Mouse (Mus musculus) myocyte (in vitro differentiated cells): Measurements from ENCODE around the gene St6galnac1. TPM values are rescaled to one million over a fixed set of nuclear protein-coding genes. Genes with fewer than 3 reads are reported as not detected.
"Not testable (repeated sequence)": the region's sequence is repeated elsewhere in the genome, so short reads cannot be mapped to it uniquely, and the experiment has no call there.

ENCODE experiments used
- H3K27me3 ChIP-seq: one replicate; pipeline ENCODE4 v1.6.1; 2011; ENCODE audit not compliant: control insufficient read depth, insufficient read depth, insufficient read length
- H3K36me3 ChIP-seq: one replicate; pipeline ENCODE4 v1.6.1; 2011; ENCODE audit not compliant: control insufficient read depth, insufficient read depth
- H3K4me2 ChIP-seq: one replicate; pipeline ENCODE4 v1.6.1; 2011; ENCODE audit warnings: low read depth, control low read depth
- H3K4me3 ChIP-seq: one replicate; pipeline ENCODE4 v1.5.1; 2011; ENCODE audit warnings: mild to moderate bottlenecking, control low read depth, moderate library complexity
- H3K79me2 ChIP-seq: one replicate; pipeline ENCODE4 v1.6.1; 2011; ENCODE audit not compliant: control insufficient read depth, insufficient read depth
- H3ac ChIP-seq: one replicate; pipeline ENCODE4 v1.6.1; 2011; ENCODE audit not compliant: control insufficient read depth, insufficient read length
- CEBPB ChIP-seq: IDR thresholded peaks from 2 replicates; pipeline ENCODE4 v1.6.1; 2011; ENCODE audit warnings: mild to moderate bottlenecking, moderate library complexity; ENCODE audit not compliant: poor library complexity, insufficient read depth, severe bottlenecking
- E2F4 ChIP-seq: IDR thresholded peaks from one replicate; pipeline ENCODE4 v1.6.1; 2011; ENCODE audit warnings: mild to moderate bottlenecking, control low read depth, moderate library complexity; ENCODE audit not compliant: insufficient read depth
- MAX ChIP-seq: IDR thresholded peaks from one replicate; pipeline ENCODE4 v1.6.1; 2011; ENCODE audit warnings: low read depth, mild to moderate bottlenecking, control low read depth
- MYOD1 ChIP-seq, 3 experiments: IDR thresholded peaks; one replicate each; pipeline ENCODE4 v1.6.1; 2011; ENCODE audit warnings: control low read depth in 2 of 3, low read depth in 2 of 3, mild to moderate bottlenecking in 2 of 3, moderate library complexity in 1 of 3; ENCODE audit not compliant: insufficient read length in 2 of 3, control insufficient read depth in 1 of 3
- MYOG ChIP-seq, 3 experiments: IDR thresholded peaks; one replicate each; pipeline ENCODE4 v1.6.1; 2011; ENCODE audit warnings: control low read depth in 2 of 3, low read depth in 2 of 3, mild to moderate bottlenecking in 2 of 3; ENCODE audit not compliant: insufficient read length in 2 of 3, control insufficient read depth in 1 of 3, insufficient read depth in 1 of 3
- POLR2A ChIP-seq: IDR thresholded peaks from one replicate; pipeline ENCODE4 v1.6.1; 2011; ENCODE audit warnings: low read depth, mild to moderate bottlenecking, control low read depth, moderate library complexity; ENCODE audit not compliant: insufficient read length
- POLR2AphosphoS2 ChIP-seq: IDR thresholded peaks from one replicate; pipeline ENCODE4 v1.6.1; 2011; ENCODE audit warnings: low read depth, control low read depth; ENCODE audit not compliant: insufficient read length
- REST ChIP-seq: IDR thresholded peaks from one replicate; pipeline ENCODE4 v1.6.1; 2011; ENCODE audit warnings: mild to moderate bottlenecking, control low read depth, moderate library complexity; ENCODE audit not compliant: insufficient read depth, insufficient read length
- SRF ChIP-seq: IDR thresholded peaks from one replicate; pipeline ENCODE4 v1.6.1; 2011; ENCODE audit warnings: low read depth; ENCODE audit not compliant: control insufficient read depth, insufficient read length
- TCF12 ChIP-seq: IDR thresholded peaks from one replicate; pipeline ENCODE4 v1.6.1; 2011; ENCODE audit warnings: mild to moderate bottlenecking, control low read depth; ENCODE audit not compliant: poor library complexity, insufficient read depth, severe bottlenecking
- TCF3 ChIP-seq: IDR thresholded peaks from one replicate; pipeline ENCODE4 v1.6.1; 2011; ENCODE audit warnings: low read depth, control low read depth; ENCODE audit not compliant: insufficient read length
- USF1 ChIP-seq: IDR thresholded peaks from one replicate; pipeline ENCODE4 v1.6.1; 2011; ENCODE audit warnings: low read depth, mild to moderate bottlenecking, control low read depth, moderate library complexity
- polyA plus RNA-seq: library from polyadenylated mRNA; unstranded; fragments of >200 nt; fragmentation: generic; extraction: Trizol; gene quantifications from one replicate; pipeline ENCODE4 v1.2.1, GENCODE M21; 2012; ENCODE audit warnings: missing spikeins

The St6galnac1 gene
- polyA plus RNA-seq, 1 experiment: not detected

DNA sequence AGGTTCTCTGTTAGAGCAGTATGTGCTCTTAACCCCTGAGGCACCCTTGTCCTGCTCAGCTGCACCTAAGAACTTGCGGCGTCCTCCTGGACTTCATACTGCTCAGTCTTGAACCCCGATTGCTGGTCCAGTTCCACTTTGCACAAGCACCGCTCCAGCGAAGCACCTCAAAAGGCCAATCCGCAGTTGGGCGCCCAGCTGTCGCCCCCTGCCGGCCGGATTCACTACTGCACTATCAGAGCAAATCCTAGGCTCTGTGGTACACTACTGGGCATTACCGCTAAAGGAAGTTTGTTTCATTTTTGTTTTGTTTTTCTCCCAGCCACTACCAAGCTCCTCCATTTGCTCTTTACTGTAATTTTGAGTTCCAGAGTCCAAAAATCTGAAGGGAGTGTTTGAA is 36.9 kb downstream of the St6galnac1 start:
- Histone ChIP-seq H3ac (no peak overlapping the region), H3K79me2 (no peaks in the 10 kb centered on the region), H3K36me3 (no peaks in the 10 kb centered on the region), H3K4me2 (no peak overlapping the region), H3K27me3 (no peaks in the 10 kb centered on the region), H3K4me3 (no peak overlapping the region)
- TF ChIP-seq MYOG (IDR thresholded peaks at IDR 0.05; ENCODE audit: control insufficient read depth in 1 of 3, insufficient read depth in 1 of 3, insufficient read length in 2 of 3, low read depth in 2 of 3) (no peak), USF1 (no peak), TCF3 (no peak), MAX (no peak), TCF12 (no peak), POLR2A (no peak), E2F4 (no peak), POLR2AphosphoS2 (no peak), SRF (no peak), REST (no peak), CEBPB (no peak), MYOD1 (IDR thresholded peaks at IDR 0.05; ENCODE audit: control insufficient read depth in 1 of 3, insufficient read length in 2 of 3, low read depth in 2 of 3) (no peak)

DNA sequence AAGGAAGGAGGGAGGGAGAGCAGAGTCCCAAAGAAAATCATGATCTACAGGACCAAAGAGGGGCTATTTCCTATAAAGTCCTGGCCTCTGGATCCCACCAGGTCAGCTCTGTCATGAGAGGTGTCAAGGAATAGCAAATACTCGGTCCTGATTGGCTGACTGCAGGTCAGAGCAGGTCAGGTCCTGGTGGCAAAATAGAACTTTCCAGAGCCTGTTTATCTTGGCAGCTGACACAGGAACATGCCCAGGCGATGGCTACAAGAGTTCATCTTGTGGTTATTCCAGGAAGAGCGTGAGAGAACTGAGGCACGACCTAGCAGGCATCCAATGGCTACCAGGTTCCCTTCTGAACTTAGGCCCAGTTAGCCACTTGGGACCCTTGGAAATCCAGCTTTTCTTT is 42.8 kb downstream of the St6galnac1 start:
- Histone ChIP-seq H3K36me3 (no peaks in the 10 kb centered on the region), H3K27me3 (peaks cover 5% of the 10 kb centered on the region), H3K4me3 (no peak overlapping the region), H3ac (no peak overlapping the region), H3K79me2 (no peaks in the 10 kb centered on the region), H3K4me2 (no peak overlapping the region)
- TF ChIP-seq POLR2AphosphoS2 (no peak), MAX (no peak), CEBPB (no peak), REST (no peak), TCF12 (no peak), MYOG (IDR thresholded peaks at IDR 0.05; ENCODE audit: control insufficient read depth in 1 of 3, insufficient read depth in 1 of 3, insufficient read length in 2 of 3, low read depth in 2 of 3) (no peak), SRF (no peak), USF1 (no peak), TCF3 (no peak), POLR2A (no peak)

DNA sequence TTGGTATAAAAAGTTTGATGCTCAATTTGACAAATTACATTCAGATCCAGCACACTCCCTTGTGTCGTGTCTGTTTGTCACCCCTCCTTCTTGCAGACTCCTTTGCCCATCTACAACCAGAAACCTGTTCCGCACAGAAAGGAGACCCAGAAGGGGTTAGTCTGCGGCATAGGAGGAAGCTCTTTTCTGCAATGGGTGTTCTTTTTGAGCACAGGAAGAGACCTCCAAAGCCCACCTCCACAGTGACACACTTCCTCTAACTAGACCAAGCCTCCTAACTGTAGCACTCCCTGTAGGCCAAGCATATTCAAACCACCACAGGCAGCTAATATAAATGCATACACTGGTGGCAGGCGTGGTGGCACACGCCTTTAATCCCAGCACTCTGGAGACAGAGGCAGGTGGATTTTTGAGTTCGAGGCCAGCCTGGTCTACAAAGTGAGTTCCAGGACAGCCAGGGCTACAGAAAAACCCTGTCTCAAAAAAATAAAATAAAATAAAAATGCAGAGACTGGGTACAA is 44.2 kb downstream of the St6galnac1 start:
- H3K27me3 ChIP-seq, H3K36me3 ChIP-seq, H3K4me2 ChIP-seq, H3K79me2 ChIP-seq, H3ac ChIP-seq, H3K4me3 ChIP-seq: not testable (repeated sequence)

DNA sequence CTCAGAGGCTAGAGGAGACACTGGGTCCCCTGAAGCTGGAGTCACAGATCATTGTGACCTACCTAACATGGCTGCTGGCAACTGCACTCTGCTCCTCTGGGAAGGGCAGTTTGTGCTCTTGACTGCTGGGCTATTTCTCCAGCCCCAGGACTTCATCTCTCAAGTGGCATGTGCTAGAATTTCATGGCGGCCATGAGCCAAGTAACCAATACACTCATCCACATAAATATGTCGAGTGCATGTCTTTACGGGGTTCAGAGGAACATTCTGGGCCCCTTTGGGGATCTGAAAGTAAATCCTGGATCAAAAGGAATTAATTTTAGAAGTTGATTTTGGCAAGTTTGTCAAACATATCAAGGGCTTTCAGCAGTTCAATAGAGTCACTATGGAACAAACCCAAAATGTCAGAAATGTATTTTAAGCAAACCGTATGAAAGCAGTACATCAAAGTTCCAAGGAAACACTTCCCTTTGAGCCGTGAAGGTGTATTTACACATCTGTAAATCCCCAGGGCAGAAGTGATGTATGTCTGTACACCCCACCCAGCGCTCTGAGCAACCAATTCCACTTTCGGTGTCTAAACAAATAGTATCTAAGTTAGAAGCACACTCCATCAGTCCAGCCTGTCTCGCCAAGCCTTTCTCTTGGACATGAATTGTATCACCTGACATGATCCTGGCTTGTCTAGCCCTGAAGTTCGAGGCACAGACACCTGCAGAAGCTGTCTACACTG is 45.9 kb downstream of the St6galnac1 start:
- Histone ChIP-seq H3ac (no peak overlapping the region), H3K27me3 (peaks cover 5% of the 10 kb centered on the region), H3K4me3 (no peak overlapping the region), H3K4me2 (no peak overlapping the region), H3K36me3 (no peaks in the 10 kb centered on the region), H3K79me2 (no peaks in the 10 kb centered on the region)
- no peak for TF ChIP-seq REST
- TF ChIP-seq MAX: no peak
- TF ChIP-seq MYOG (IDR thresholded peaks at IDR 0.05; ENCODE audit: control insufficient read depth in 1 of 3, insufficient read depth in 1 of 3, insufficient read length in 2 of 3, low read depth in 2 of 3): no peak
- TF ChIP-seq CEBPB: no peak

DNA sequence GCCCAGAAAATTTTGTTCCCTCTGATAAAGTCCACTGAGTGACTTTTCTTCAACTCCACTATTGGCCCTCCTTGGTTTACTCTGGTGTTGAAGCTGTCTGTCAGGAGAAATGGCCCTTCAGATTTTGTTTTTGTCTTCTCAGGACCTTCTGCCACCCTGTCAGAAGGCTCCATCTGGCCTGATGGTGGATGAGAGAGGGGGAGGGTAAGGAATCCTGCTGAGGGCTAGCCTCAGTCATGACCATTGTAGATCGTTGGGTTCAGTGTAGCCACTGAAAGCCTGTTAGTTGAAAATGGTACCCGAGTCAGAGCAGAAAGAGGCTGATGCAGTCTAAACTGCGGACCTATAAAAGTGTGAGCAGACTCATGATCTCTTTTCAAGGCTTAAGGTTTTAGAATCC is 49.2 kb downstream of the St6galnac1 start:
- TF ChIP-seq MAX (no peak), POLR2A (no peak), MYOD1 (IDR thresholded peaks at IDR 0.05; ENCODE audit: control insufficient read depth in 1 of 3, insufficient read length in 2 of 3, low read depth in 2 of 3) (no peak), REST (no peak), TCF3 (no peak), SRF (no peak), USF1 (no peak), E2F4 (no peak), CEBPB (no peak), POLR2AphosphoS2 (no peak), TCF12 (no peak), MYOG (IDR thresholded peaks at IDR 0.05; ENCODE audit: control insufficient read depth in 1 of 3, insufficient read depth in 1 of 3, insufficient read length in 2 of 3, low read depth in 2 of 3) (no peak)
- Histone ChIP-seq H3ac (no peak overlapping the region), H3K4me3 (no peak overlapping the region), H3K79me2 (no peaks in the 10 kb centered on the region), H3K4me2 (no peak overlapping the region), H3K36me3 (no peaks in the 10 kb centered on the region), H3K27me3 (peaks cover 5% of the 10 kb centered on the region)
